Mouse (Mus musculus): ENCODE measurements around the gene Lhx9. TPM values are rescaled to one million over a fixed set of nuclear protein-coding genes. Genes with fewer than 3 reads are reported as not detected.

The Lhx9 gene
- total RNA-seq, 2 experiments from 2014 or later = not detected

GRCm38 (mm10) chr1:138840440-138841305 is 7.7 kb downstream of the Lhx9 start:
- ATAC-seq (replicated peaks; ENCODE audit: low FRiP score, poor library complexity, severe bottlenecking) = no peak

GRCm38 (mm10) chr1:138839809-138840430 is 8.5 kb downstream of the Lhx9 start:
- no peak for ATAC-seq (replicated peaks; ENCODE audit: low FRiP score, poor library complexity, severe bottlenecking)

GRCm38 (mm10) chr1:138839291-138839690 is 9.1 kb downstream of the Lhx9 start:
- no peak for ATAC-seq (replicated peaks; ENCODE audit: low FRiP score, poor library complexity, severe bottlenecking)

GRCm38 (mm10) chr1:138837786-138838743 is 10.3 kb downstream of the Lhx9 start:
- ATAC-seq (replicated peaks; ENCODE audit: low FRiP score, poor library complexity, severe bottlenecking) = no peak

GRCm38 (mm10) chr1:138835355-138835900 is 12.9 kb downstream of the Lhx9 start:
- ATAC-seq (replicated peaks; ENCODE audit: low FRiP score, poor library complexity, severe bottlenecking) = no peak

- no peak for ATAC-seq (replicated peaks; ENCODE audit: low FRiP score, poor library complexity, severe bottlenecking)
These were observed 17.1 kb downstream of the Lhx9 start for GRCm38 (mm10) chr1:138831309-138831708.

GRCm38 (mm10) chr1:138826841-138827240 is 21.5 kb downstream of the Lhx9 start:
- ATAC-seq (replicated peaks; ENCODE audit: low FRiP score, poor library complexity, severe bottlenecking) = no peak

GRCm38 (mm10) chr1:138822985-138823322 is 25.4 kb downstream of the Lhx9 start:
- ATAC-seq (replicated peaks; ENCODE audit: low FRiP score, poor library complexity, severe bottlenecking) = no peak

GRCm38 (mm10) chr1:138822255-138822984 is 26.0 kb downstream of the Lhx9 start:
- no peak for ATAC-seq (replicated peaks; ENCODE audit: low FRiP score, poor library complexity, severe bottlenecking)

GRCm38 (mm10) chr1:138801732-138802131 is 46.6 kb downstream of the Lhx9 start:
- no peak for ATAC-seq (replicated peaks; ENCODE audit: low FRiP score, poor library complexity, severe bottlenecking)

- no peak for ATAC-seq (replicated peaks; ENCODE audit: low FRiP score, poor library complexity, severe bottlenecking)
These were observed 47.1 kb downstream of the Lhx9 start for GRCm38 (mm10) chr1:138801296-138801695.

GRCm38 (mm10) chr1:138799692-138800314 is 48.6 kb downstream of the Lhx9 start:
- ATAC-seq (replicated peaks; ENCODE audit: low FRiP score, poor library complexity, severe bottlenecking) = no peak

- no peak for ATAC-seq (replicated peaks; ENCODE audit: low FRiP score, poor library complexity, severe bottlenecking)
These were observed 50.3 kb downstream of the Lhx9 start for GRCm38 (mm10) chr1:138798110-138798509.

GRCm38 (mm10) chr1:138785856-138786255 is 62.5 kb downstream of the Lhx9 start:
- ATAC-seq (replicated peaks; ENCODE audit: low FRiP score, poor library complexity, severe bottlenecking) = no peak

- ATAC-seq (replicated peaks; ENCODE audit: low FRiP score, poor library complexity, severe bottlenecking) = no peak
These were observed 64.4 kb downstream of the Lhx9 start for GRCm38 (mm10) chr1:138784019-138784418.

All from erythroblast, adult 5-6 weeks (primary cell).